Mouse (Mus musculus) lung, postnatal 0 days (tissue): ENCODE measurements around the gene Pou2f1.

Experiments
- CTCF ChIP-seq: IDR thresholded peaks from 2 replicates; pipeline ENCODE4 v1.5.1; 2016; ENCODE audit warnings: antibody characterized with exemption, mild to moderate bottlenecking
- EP300 ChIP-seq: IDR thresholded peaks from 2 replicates; pipeline ENCODE4 v1.6.1; 2016; ENCODE audit warnings: antibody characterized with exemption, mild to moderate bottlenecking, control low read depth

DNA sequence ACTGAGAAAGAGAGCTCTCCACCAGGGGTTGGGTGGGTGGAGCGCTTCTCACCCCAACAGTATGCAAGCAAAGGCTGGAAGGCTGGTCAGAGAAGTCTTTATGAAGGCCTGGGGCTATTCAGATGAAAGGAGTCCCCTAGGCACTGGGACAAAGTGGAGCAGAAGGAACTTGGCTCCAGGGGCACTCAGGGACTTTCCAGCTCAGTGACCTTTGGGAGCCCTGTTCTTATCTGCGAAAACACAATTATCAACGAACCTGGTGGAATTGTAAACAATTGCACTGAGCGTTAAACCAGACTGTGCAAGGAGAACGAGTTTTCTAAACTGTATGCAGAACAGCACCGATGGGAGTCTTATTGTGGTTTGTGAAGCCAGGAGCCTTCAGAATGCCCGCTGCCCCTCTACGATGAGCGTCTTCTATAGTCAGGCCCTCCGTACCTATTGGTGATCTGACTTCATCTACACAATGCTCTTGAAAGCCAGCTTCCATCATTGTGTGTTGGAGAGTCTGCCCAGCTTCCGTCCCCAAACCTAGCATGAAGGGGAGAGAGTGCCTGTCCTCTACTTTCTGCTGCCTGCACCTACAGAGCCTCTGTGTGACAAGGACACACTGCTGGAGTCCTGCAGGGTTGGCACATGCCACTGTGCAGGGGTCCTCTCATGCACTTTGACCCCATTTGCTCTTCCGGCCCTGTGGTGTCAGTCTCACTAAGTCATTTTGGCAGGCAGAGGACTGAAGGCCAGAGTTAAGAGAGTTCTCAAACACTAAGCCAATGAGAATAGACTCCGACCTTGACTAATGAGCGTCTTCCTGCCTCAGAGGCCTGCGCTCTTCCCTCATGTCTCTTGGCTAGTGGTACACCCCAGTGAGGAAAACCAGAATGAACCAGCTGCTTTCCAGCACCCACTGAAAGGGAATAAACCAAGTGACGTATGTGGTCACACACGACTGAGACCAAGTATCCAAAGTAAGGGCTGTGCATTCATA, 152.7 kb downstream of the Pou2f1 start:
- TF ChIP-seq EP300, result no peak
- TF ChIP-seq CTCF, result no peak
